Mouse (Mus musculus): ENCODE measurements around the gene Polr3e. TPM values are rescaled to one million over a fixed set of nuclear protein-coding genes. Genes with fewer than 3 reads are reported as not detected.
"Not testable (repeated sequence)": the region's sequence is repeated elsewhere in the genome, so short reads cannot be mapped to it uniquely, and the experiment has no call there.

Gene Polr3e
- polyA plus RNA-seq, 1 experiment = 27.2 TPM

- no peak overlapping the region for H3K27ac ChIP-seq (ENCODE audit: insufficient read depth, low read length)
- 62% methylated on average over 7 of the region's 7 CpGs for WGBS
- no peaks in the 10 kb centered on the region for H3K27me3 ChIP-seq (ENCODE audit: control insufficient read depth, insufficient read depth, low read length)
- no peak for DNase-seq
- peaks cover 10% of the 10 kb centered on the region for H3K4me1 ChIP-seq (ENCODE audit: control insufficient read depth, insufficient read depth, low read length)
- H3K4me3 ChIP-seq (replicated peaks; ENCODE audit: insufficient read depth, low read depth, low read length) = no peak overlapping the region
- TF ChIP-seq CTCF (IDR thresholded peaks at IDR 0.05; ENCODE audit: borderline replicate concordance, insufficient read depth, low read depth, low read length) (no peak), POLR2A (IDR thresholded peaks at IDR 0.05; ENCODE audit: borderline replicate concordance, insufficient read depth, low read length) (no peak)
Measured at GRCm38 (mm10) chr7:120897054-120897453, 20.5 kb upstream of the Polr3e start.

DNA sequence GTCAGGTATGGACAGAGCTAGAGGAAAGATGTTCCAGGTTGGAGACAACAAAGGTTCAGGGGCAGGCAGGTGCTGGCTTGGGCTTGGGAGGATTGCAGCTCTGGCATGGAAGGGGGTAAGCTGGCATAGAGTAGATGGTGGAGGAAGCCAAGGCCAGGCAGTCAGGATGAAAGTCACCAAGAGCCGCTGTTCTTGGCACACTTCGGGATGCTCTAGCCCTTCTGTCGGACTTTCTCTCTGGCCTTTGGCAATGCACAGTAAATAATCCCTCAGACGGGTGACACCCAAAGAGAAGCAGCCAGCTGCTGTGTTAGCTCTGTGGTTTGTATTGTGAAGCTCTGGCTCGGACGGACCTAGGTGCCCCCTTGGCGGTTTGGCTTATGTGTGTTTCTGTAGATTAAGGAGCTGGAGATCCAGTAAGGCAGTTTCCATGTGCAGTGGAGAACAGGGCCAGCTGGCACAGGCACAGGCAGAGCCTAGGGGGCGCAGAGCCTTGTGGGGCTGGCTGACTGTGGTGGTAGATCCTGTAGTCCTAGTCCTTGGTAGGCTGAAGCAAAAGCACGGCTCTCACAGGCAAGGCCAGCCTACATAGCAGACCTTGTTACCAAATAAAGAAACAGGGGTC lies 19.7 kb upstream of the Polr3e start:
- Histone ChIP-seq H3K27ac (ENCODE audit: insufficient read depth, low read length) (peak overlapping the region; percentile 8), H3K27me3 (ENCODE audit: control insufficient read depth, insufficient read depth, low read length) (no peaks in the 10 kb centered on the region), H3K4me3 (replicated peaks; ENCODE audit: insufficient read depth, low read depth, low read length) (no peak overlapping the region), H3K4me1 (ENCODE audit: control insufficient read depth, insufficient read depth, low read length) (peaks cover 10% of the 10 kb centered on the region)
- peak; percentile 57 to 77 for DNase-seq
- TF ChIP-seq CTCF (IDR thresholded peaks at IDR 0.05; ENCODE audit: borderline replicate concordance, insufficient read depth, low read depth, low read length) = no peak
- no peak for TF ChIP-seq POLR2A (IDR thresholded peaks at IDR 0.05; ENCODE audit: borderline replicate concordance, insufficient read depth, low read length)
- WGBS = 9% methylated on average over 9 of the region's 9 CpGs

- Histone ChIP-seq H3K4me1 (ENCODE audit: control insufficient read depth, insufficient read depth, low read length) (peaks cover 10% of the 10 kb centered on the region), H3K27me3 (ENCODE audit: control insufficient read depth, insufficient read depth, low read length) (no peaks in the 10 kb centered on the region), H3K4me3 (replicated peaks; ENCODE audit: insufficient read depth, low read depth, low read length) (no peak overlapping the region), H3K27ac (ENCODE audit: insufficient read depth, low read length) (no peak overlapping the region)
- 79% methylated on average over 4 of the region's 4 CpGs for WGBS
- DNase-seq = no peak
- no peak for TF ChIP-seq POLR2A (IDR thresholded peaks at IDR 0.05; ENCODE audit: borderline replicate concordance, insufficient read depth, low read length)
Measured at GRCm38 (mm10) chr7:120900191-120900590, 17.4 kb upstream of the Polr3e start.

DNA sequence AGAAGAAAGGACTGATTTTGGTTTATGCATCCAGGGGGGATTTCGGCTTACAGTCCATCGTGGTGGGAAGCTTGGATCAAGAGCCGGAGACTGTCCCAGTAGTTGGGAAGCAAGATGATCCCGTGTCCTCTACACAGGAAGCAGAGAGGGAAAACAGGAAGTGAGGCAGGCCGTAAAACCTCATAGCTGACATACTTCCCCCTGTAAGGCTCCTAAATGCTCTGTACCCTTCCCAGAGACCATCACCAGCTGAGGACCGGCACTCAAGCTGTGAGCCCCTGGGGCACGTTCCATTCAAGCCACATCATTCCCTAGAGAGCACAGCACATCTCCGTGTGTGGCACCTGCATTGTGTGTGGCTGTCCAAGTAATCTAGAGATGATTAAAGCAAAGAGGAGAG lies 15.8 kb upstream of the Polr3e start:
- H3K27me3 ChIP-seq (ENCODE audit: control insufficient read depth, insufficient read depth, low read length) = no peaks in the 10 kb centered on the region
- no peak overlapping the region for H3K4me3 ChIP-seq (replicated peaks; ENCODE audit: insufficient read depth, low read depth, low read length)
- H3K27ac ChIP-seq (ENCODE audit: insufficient read depth, low read length) = no peak overlapping the region
- TF ChIP-seq POLR2A (IDR thresholded peaks at IDR 0.05; ENCODE audit: borderline replicate concordance, insufficient read depth, low read length) (no peak), CTCF (IDR thresholded peaks at IDR 0.05; ENCODE audit: borderline replicate concordance, insufficient read depth, low read depth, low read length) (no peak)
- H3K4me1 ChIP-seq (ENCODE audit: control insufficient read depth, insufficient read depth, low read length) = peaks cover 10% of the 10 kb centered on the region
- DNase-seq = no peak
- WGBS = 60% methylated on average over 8 of the region's 8 CpGs

GRCm38 (mm10) chr7:120902931-120903330 lies 14.6 kb upstream of the Polr3e start:
- no peak for TF ChIP-seq POLR2A (IDR thresholded peaks at IDR 0.05; ENCODE audit: borderline replicate concordance, insufficient read depth, low read length)
- TF ChIP-seq CTCF (IDR thresholded peaks at IDR 0.05; ENCODE audit: borderline replicate concordance, insufficient read depth, low read depth, low read length) = no peak
- H3K27me3 ChIP-seq (ENCODE audit: control insufficient read depth, insufficient read depth, low read length) = no peaks in the 10 kb centered on the region
- peaks cover 5% of the 10 kb centered on the region for H3K4me1 ChIP-seq (ENCODE audit: control insufficient read depth, insufficient read depth, low read length)
- WGBS = 24% methylated on average over 3 of the region's 3 CpGs
- H3K27ac ChIP-seq (ENCODE audit: insufficient read depth, low read length) = no peak overlapping the region
- no peak overlapping the region for H3K4me3 ChIP-seq (replicated peaks; ENCODE audit: insufficient read depth, low read depth, low read length)
- DNase-seq = no peak

DNA sequence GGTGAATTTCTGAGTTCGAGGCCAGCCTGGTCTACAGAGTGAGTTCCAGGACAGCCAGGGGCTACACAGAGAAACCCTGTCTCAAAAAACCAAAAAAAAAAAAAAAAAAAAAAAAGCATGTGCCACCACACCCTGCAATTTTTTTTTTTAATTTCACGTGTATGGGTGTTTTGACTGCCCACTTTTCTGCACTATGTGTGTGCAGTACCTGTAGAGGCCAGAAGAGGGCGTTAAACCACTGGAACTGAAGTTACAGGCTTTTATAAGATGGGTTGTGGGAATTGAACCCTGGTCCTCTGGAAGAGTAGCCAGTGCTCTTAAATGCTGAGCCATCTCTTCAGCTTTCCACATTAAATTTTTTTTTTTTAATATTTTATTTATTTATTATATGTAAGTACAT lies 7.4 kb upstream of the Polr3e start:
- H3K4me1 ChIP-seq (ENCODE audit: control insufficient read depth, insufficient read depth, low read length); DNase-seq; H3K27me3 ChIP-seq (ENCODE audit: control insufficient read depth, insufficient read depth, low read length); H3K4me3 ChIP-seq (replicated peaks; ENCODE audit: insufficient read depth, low read depth, low read length); H3K27ac ChIP-seq (ENCODE audit: insufficient read depth, low read length): not testable (repeated sequence)
- 63% methylated on average over 3 of the region's 3 CpGs for WGBS

- not testable (repeated sequence) for H3K27ac ChIP-seq (ENCODE audit: insufficient read depth, low read length); DNase-seq
- 89% methylated on average over 6 of the region's 6 CpGs for WGBS
Measured at GRCm38 (mm10) chr7:120911268-120911667, 6.3 kb upstream of the Polr3e start.

GRCm38 (mm10) chr7:120913332-120913731 lies 4.2 kb upstream of the Polr3e start:
- Histone ChIP-seq H3K27me3 (ENCODE audit: control insufficient read depth, insufficient read depth, low read length) (no peaks in the 10 kb centered on the region), H3K4me1 (ENCODE audit: control insufficient read depth, insufficient read depth, low read length) (no peaks in the 10 kb centered on the region), H3K27ac (ENCODE audit: insufficient read depth, low read length) (no peak overlapping the region), H3K4me3 (replicated peaks; ENCODE audit: insufficient read depth, low read depth, low read length) (no peak overlapping the region)
- DNase-seq = peak in 1 of 2 experiments; percentile 26
- 59% methylated on average over 1 of the region's 1 CpGs for WGBS
- TF ChIP-seq CTCF (IDR thresholded peaks at IDR 0.05; ENCODE audit: borderline replicate concordance, insufficient read depth, low read depth, low read length) (no peak), POLR2A (IDR thresholded peaks at IDR 0.05; ENCODE audit: borderline replicate concordance, insufficient read depth, low read length) (no peak)

More at GRCm38 (mm10) chr7:120911268-120911667, 6.3 kb upstream of the Polr3e start:
- H3K4me1 ChIP-seq (ENCODE audit: control insufficient read depth, insufficient read depth, low read length); H3K4me3 ChIP-seq (replicated peaks; ENCODE audit: insufficient read depth, low read depth, low read length); H3K27me3 ChIP-seq (ENCODE audit: control insufficient read depth, insufficient read depth, low read length): not testable (repeated sequence)
